Mouse (Mus musculus) inflammation-experienced regulatory T-cells, adult 6 months (primary cell): ENCODE data around the gene Gm10840. TPM values are rescaled to one million over a fixed set of nuclear protein-coding genes. Genes with fewer than 3 reads are reported as not detected.
A peak's percentile ranks its signal among the peaks of the same experiment; 100 is the strongest.

Experiments used
- ATAC-seq: one replicate; pipeline ENCODE4 v1.8.0; 2017
- polyA plus RNA-seq, 3 experiments: library from polyadenylated mRNA; unstranded; fragments of 100-300 nt; shearing (Covaris generic); gene quantifications; one replicate each; pipeline ENCODE4 v1.2.1; 2017

Gm10840 gene
- polyA plus RNA-seq, 3 experiments from 2014 or later: not detected

DNA sequence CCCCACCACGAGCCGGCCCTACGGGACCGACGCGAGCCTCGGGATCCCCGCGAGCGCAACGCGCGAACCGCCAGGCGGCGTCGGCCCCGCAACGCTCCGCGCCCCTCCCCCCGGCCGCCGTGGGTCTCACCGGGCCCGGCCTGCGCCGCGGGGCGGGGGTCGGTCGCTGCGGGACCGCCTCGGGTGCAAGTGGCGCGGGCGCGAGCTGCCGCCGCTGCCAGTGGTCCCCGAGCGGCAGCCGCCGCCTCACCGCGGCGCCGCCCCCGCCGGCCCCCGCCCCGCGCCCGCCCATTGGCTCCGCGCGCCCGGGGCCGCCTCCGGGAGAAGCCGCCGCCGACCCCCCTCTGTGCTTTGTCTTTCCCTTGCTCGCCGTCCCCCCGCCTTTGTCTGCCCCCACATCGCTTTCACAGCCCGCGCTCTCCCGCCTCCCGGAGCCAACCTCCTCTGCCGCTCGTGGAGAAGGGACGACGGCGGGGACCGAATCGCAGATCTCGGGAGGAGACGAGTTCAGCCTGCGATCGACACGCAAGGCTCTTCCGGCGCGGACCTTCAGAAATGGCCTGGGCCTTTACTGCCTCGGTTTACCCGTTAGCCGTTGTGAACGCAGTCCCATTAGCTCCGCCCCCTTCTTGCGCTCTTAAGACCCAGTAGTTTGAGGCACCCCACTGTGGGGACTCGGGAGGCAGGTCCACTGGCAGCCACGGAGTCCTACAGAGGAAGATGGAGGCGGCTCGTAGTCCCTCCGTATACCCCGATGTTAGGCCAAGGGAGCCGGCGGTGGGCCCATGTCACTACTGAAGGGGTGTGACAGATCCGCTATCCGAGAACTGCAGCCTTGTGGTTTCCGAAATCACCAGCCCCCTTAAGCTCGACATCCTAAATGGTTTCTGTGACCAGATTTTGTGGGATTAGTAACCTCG, 469 bp upstream of the Gm10840 start:
- ATAC-seq: peak; percentile 50

DNA sequence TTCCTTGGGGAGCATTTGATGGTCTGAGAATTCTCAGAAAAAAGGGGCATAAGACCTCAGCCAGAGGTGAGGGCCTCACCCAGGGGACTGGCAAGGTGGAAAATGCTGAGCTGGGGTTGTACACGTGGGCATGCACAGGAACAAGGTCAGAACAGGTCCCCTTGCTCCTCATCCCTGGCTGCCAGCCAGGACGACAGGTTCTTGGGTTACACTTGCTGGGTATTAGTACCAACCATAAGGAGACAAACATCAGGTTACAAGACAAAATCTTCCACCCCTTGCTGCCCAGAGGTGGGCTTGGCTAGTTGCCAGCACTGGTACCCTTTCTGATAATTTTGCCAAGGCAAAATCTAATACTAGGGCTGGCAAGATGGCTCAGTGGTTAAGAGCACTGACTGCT, 1.6 kb downstream of the Gm10840 start:
- ATAC-seq: no peak

DNA sequence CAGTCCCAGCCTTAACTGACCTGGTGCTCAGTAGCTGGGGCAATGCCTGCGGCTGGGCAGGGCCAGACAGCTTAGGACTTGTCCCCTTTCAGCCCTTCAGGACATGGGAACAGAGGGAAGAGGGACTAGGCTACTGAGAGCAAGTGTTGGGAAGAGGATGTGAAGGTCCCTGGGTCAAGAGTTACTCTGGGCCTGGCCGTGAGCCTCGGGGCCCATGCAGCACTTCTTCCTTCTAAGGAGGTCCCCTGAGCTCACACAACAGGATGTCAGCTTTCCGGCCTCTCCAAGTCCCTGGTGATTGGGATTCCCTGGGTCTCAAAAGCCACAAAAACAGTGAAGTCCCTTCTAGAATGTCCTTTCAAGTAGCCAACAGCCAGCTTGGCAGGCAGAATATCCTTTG, 2.9 kb downstream of the Gm10840 start:
- ATAC-seq: no peak

DNA sequence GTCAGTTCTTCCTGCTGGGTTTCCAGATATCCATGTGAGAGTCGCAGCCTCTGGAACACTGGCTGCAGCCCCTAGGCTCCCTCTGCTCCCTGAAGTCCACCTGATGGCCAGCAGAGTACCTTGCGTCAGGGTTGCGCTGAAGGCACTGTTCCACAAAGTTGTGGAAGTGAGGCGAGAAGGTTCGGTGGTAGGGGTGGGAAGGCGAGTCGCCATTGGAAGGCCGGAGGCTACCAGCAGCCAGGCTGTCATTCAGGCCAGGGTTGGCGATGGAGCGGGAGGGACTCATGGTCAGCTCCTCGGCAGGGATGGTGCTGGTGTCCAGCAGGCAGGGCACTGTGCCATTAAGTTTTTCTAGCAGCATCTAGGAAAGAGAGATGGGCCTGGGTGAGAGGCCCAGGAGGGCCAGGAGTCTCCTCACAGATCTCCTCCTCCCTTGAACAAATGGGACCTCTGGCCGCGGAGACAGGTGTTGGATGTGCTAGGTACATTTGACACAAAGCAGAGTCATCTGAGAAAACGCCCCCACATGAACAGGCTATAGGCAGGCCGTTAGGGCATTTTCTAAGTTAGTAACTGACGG, 4.0 kb downstream of the Gm10840 start:
- ATAC-seq: no peak

DNA sequence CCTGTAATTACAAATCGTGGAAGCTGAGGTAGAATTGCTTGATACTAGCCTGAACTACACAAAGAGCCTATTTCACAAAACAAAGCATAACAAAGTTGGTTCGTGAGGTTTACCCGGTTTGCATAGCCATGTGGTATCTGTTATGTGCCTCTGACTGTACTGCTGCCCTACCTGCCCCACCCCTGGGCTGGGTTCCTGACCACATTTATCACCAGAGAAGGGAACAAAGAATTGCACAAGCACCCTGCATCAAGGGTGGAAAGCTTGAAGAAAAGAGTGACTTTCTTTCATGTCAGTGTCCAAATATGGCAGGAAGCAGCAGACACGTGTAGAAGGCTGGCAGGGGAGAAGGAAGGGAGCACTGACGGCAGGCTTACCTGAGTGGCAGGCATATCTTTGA, 6.8 kb downstream of the Gm10840 start:
- peak; percentile 87 for ATAC-seq

DNA sequence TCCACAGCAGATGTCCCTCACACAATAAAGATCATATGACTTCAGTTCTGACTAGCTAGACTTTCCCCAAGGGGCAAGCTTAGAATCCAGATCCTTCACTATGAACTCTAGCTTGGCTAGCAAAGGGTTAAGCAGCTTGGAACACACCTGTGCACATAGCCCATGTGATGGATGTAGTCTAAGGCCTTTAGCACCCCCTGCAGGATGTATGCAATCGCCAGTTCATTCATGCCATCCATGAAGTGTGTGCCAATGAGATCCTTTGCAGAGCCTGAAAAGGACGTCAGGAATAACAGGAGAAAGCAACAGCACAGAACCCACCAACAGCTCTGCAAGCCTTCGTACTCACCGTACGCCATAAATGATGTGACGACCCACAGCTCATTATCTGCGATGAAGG, 10.2 kb downstream of the Gm10840 start:
- peak; percentile 55 for ATAC-seq

DNA sequence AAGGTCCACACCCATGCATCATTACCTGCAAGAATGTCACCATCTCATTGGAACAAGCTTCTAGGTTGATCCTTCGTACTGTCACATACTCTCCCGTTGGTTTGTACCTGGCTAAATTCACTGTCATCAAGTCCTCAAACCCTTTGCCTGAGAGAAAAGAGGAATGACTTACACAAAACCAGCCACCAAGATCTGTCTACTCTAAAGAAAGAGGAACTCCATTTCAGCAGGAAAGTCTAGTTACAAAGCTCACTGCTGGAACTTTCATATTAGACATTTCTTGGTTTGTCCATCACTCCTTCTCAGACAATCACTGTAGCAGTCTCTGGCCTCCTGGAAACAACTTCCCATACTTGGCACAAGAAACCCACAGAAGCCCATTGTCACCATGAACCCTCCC, 12.6 kb downstream of the Gm10840 start:
- ATAC-seq: no peak

DNA sequence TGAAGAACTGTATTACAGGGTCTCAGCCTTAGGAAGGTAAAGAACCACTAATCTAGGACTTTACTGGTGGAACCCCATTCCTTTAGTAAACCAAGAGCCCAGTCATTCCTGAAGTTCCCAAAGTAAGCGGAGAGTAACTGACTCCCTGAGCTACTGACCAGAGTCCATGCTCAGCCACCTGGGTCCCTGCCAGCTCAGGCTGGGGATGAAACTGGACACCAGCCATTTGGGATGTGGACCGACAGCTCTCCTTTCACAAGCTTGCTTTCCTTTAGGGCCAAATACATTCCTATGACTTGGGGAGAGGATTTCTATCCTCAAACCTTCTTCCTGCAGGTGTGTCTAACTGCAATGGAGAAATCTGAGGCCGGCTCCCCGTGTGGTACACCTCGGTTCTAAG, 13.7 kb downstream of the Gm10840 start:
- ATAC-seq: no peak

DNA sequence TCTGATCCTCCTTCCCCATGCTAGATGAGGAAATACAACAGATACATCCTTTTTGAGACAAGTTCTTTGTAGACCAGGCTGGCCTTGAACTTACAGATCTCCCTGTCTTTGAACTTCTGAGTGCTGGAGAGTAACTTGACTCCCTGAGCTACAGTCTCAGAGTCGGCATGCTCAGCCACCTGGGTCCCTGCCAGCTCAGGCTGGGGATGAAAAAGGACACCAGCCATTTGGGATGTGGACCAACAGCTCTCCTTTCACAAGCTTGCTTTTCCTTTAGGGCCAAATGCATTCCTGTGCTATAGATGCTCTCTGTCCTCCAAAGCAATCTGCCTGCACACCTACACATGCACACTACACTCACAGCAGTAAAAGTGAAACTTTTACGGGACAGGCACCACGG, 14.4 kb downstream of the Gm10840 start:
- ATAC-seq: no peak

DNA sequence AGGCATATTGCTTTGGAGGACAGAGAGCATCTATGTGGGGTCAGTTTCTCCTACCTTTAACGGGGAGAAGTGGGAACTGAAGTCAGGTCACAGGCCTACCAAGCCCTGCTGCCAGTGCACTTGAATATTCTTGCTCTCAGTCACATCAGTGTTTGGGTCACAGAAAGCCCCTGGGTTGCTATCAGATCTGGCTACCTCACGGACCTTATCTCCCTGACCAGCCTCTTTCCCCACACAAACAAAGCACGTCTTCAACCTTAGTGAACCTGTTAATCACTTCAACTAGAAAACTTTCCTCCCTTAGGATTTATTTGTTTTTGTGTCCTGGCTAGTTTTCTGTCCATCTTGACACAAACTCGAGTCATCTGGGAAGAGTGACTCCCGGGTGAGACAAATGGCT, 15.7 kb downstream of the Gm10840 start:
- ATAC-seq: no peak

DNA sequence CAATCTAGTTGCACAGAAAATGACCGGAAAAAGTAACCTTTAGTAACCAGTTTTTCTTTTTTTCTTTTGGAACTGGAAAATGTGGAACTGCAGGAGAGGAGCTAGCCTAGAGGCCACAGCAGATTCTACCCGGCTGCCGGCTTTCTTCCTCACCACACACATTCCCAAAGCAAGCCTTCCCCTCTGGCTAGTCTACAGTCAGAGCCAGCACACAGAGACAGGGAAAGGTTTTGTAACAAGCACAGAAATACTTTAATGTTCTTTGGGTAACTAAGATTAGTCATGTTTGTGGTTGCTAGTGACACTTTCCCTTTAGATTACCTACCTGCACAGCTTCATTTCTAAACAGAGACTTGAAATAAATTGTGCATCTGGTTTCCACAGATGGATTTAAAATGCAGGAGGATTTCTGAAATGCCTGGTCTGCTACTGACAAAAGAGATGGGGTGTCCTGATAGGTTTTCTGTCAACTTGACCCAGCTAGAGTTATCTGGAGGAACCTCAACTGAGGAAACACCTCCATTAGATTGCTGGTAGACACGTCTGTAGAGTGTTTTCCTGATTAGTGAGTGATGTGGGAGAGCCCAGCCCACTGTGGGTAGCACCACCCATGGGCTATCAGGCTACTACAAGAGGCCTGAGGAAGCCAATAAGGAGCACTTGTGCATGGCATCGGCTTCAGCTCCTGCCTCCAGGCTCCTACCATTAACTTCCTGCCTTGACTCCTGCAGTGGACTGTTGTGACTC, 17.6 kb downstream of the Gm10840 start:
- ATAC-seq: no peak

DNA sequence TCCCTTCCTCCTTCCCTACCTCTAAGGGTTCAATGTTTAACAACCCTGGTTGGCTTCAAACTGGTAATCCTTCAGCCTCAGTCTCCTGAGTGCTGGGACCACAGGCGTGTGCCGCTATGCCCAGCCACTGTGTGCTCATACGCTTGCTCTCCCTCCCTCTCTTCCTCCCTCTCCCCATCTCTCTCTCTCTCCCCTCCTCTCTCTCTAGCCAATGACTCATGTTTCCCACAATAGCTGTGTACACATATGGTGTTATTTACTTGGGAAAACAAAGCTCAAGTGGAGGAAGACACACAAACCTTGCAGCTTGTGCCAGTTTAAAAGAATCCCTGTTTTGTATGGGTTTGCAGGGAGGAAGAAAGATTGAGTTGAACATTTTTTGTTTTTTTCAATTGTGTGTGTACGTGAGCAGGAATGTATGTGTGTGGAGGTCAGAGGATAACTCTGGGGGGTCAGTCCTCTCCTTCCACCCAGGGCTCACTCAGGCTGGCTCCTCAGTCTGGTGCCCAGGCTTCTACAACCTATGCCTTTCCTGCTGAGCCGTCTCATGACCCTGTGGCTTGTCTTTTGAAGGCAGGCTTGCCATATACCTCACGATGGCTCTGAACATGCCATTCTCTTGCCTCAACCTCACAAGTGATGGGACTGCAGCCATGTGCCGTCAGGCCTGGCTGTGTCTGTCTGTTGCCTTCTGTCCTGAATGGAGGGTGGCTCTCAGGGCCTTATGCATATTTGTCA, 19.2 kb downstream of the Gm10840 start:
- no peak for ATAC-seq

DNA sequence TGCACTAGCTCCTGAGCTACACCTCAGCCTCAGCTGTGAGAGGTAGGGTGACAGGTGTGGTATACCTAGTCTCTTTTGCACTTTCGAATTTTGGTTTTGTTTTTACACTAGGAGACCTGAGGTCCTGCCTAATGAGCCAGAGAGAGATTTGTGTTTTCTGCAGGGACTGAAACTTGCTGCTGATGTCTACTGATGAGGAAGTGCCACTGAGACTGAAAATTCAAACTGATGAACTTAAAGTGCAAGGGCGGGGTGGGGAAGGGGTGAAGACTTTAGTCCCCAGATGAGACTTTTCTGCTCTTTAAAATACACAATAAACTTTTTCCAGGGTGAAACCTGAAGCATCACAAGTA, 19.8 kb downstream of the Gm10840 start:
- ATAC-seq: no peak

DNA sequence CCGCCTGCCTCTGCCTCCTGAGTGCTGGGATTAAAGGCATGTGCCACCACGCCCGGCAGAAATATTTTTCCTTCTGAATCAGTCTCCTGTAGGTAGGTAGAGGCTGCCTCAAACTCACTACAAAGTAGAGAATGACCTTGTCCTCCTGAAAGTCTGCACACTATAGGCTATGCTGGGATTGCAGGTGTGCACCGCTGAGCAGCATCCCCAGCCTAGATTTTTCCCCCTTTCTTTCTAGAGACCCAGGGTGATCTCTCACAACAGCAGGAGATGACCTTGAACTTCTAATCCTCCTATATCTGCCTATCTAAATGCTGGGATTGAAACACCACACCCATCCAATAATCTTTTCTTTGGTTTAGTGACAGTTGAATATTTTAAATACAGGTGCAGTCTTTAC, 26.7 kb downstream of the Gm10840 start:
- no peak for ATAC-seq

DNA sequence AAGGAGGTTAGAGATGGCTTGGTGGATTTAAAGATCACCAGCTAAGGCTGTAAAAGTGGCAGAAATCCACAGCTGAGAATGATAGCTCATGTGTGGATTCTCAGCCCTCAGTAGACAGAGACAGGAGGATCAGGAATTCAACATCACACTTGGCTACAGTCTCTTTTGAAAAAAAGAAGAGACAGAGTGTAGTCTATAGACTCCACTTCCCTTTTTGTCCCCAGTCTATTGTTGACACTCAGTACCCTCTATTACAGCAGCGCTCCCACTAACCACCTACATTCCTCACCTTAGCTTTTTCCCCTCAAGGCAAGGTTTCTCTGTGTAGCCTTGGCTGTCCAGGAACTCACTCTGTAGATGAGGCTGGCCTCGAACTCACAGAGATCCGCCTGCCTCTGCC, 31.1 kb downstream of the Gm10840 start:
- no peak for ATAC-seq

DNA sequence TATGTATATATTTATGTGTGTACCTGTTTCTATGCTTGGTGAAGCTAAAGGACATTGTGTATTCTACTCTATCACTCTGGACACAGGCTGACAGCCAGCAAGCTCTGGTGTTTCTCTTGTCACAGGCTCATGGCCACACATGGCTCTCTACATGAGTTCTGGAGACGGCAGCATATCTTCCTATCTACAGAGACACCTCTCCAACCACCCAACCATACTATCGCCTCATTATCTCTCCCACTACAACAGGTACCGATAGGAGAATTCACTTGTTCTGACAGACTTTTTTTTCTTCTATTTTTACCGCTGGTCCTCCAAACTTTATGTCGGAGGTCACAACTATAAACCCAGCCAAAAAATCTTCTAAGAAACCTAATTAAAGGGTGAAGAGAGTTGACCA, 31.6 kb downstream of the Gm10840 start:
- no peak for ATAC-seq

DNA sequence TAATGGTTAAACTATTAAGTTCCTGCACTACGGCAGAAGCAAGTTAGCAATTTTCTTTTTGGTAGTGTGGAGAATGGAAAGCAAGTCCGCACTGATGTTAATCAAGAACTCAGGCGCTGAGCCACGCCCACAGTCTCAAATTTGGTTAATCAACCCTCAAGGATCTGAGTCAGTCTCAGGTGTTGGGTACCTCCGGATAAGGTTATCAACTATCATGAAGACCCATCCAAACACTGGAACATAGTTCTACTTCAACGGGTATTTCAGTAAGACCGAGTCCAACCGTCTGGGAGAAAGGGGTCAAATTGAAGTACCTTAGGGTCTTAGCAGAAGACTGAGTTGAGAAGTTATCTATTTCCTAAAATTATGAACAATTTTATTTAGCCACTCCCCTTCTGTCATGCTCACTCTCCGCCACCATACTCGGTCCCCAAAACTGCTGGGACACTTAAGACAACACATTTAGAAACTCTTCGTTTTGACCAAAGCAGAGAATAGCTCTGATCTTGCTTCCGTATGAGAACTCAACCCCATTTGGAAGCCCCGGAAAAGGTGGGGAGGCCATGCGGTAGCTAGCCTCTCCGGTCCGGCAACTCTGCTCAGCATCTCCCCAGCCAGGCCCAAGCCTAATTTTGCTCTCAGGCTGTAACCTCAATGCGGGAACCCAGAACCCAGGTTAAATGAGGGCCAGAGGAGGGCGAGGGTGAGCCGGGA, 32.2 kb downstream of the Gm10840 start:
- ATAC-seq: peak; percentile 30

DNA sequence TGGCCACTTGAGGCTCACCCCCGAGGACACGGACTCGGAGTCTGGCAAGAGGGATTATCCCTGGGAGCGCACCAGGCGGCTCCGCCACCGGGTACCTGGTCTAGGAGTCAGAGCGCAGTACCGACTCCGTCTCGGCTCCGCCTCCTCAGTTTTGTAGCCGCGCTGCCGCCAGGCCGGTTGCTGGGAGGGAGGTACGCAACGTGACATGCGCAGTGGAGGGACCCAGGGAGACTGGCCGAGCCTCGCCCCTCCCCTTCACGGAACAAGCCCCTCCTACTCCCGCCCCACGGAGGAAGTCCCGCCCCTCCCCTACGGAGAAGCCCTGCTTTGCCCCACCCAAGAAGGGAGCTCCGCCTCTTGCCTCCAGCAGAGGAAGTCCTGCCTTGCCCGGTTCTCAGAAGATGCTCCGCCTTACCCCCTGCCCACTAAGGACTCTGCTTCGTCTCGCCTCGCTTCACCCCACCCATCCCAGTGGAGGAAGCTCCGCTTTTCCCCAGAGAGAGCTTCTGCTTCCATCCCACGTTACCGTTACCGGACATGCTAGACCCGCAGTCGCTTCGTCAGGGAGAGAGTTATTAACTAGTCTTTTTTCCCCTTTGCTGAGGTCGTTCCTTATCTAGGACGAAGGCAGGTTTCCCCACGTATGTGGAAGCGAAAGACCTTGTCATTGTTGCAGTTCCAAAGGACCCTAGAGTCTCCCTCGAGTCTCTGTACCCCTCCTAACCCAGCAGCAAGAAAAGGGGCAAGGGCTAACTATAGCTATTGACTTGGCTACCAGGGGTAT, 32.9 kb downstream of the Gm10840 start:
- peak; percentile 91 for ATAC-seq

DNA sequence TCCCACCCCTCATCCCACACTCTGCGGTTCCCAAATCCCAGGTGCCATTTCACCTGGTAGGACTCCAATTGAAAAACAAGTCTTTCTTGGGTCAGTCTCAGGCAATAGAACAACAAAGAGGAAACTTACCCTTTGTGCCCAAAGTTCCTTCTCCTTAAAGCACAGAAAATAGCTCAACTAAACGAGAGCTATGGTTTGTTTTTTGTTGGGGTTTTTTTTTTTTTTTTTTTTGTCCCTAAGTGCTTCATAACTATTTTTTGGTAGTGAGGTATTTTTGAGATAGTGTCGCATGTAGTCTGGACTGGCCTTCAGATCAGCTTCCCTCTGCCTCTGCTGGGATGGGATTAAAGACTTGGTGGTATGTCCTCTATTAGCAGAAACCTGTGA, 33.5 kb downstream of the Gm10840 start:
- ATAC-seq: no peak

DNA sequence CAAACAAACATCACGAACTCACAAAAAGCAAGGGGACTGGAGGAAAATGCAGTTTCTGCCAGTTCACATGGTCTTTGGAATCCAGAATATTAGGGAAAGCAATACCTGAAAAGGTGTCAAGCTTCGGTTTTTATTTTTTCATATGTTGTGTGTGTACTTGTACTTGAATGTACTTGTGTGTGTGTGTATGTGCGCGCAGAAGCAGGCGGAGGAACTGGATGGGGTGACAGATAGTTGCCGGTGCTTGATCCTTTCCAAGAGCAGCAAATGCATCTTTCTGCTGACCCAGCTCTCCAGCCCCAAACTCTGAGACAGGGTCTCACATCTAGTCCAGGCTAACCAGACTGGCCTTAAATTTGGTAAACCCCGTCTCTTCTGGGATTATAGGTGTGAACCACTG, 34.2 kb downstream of the Gm10840 start:
- ATAC-seq: no peak

DNA sequence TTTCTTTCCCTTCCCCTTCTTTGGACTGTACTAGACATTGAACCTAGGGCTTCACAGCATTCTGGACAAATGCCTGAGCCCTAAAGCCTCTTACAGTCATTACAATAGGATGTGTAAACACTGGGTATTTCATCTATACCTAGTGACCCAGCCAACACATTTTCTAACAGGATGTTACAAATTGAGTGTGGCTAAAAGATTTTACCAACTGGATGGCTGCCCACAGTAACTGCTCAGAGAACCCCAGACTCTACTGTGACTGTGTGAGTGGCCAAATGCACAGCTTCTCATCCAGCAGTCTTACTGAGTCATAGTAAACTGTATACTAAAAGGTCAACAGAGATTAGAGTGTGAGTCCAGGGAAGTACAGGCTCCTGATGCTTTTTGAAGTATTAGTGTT, 34.7 kb downstream of the Gm10840 start:
- no peak for ATAC-seq

DNA sequence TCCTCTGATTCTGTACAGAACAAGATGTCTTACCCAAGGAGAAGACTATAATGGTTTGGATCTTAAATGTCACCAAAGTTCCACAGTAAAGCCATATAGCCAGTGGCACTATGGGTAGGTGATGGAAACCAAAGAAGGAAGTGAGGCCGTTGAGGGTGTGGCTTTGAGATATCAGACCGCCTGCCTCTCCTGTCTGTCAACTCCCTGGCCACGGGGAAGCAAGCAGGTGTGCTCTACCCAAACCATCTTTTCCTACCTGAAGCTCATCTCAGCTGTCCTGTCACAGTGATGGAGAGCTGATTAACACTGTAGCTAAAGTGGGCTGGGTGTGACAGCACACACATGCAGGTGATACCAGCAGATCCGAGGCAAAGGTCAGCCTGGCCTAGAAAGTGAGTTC, 37.6 kb downstream of the Gm10840 start:
- ATAC-seq: no peak
